Mouse (Mus musculus): ENCODE measurements around the gene Brd7.

DNA sequence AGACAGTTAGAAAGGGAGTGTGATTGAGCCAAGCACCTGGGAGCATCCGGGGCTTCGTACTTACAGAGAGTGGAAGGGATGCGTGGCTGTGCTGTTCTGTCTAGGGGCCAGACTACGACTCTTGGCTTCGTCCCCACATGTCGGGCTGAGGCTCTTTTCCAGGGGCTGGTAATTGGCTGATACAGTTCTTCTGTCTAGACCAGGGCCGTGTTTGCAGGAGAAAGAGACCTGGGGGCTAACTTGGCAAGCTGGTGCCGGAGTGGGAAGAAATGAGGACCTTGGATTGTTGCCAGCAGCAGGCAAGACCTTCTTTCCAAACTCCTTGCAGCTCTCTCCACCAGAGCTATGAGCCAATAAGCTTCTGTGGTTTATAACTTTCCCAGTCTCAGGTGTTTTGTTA, 25.9 kb upstream of the Brd7 start:
- TF ChIP-seq POLR2A (IDR thresholded peaks at IDR 0.05; ENCODE audit: low read depth, low read length) (no peak), CTCF (IDR thresholded peaks at IDR 0.05; ENCODE audit: extremely low read depth, insufficient read depth, insufficient read length, insufficient replicate concordance) (no peak)

All from spleen, adult 2 months (tissue).